Mouse (Mus musculus): ENCODE data around the gene Ppp1r12b.

GRCm38 (mm10) chr1:135003346-135003745, 47.6 kb upstream of the Ppp1r12b start:
- TF ChIP-seq CTCF (IDR thresholded peaks at IDR 0.05; ENCODE audit: borderline replicate concordance, control insufficient read depth, extremely low read depth, insufficient read depth, low read length, poor library complexity) = no peak
- TF ChIP-seq POLR2A (IDR thresholded peaks at IDR 0.05; ENCODE audit: control insufficient read depth, extremely low read depth, insufficient read depth, low read length, poor library complexity) = no peak
